Mouse (Mus musculus) forebrain, embryonic 14.5 days (tissue): ENCODE data around the gene Dnaja3. TPM values are rescaled to one million over a fixed set of nuclear protein-coding genes. Genes with fewer than 3 reads are reported as not detected.

Experiments
- ATAC-seq: fragments of 200-750 bp; cut with Nextera tagmentation; 2 replicates; pipeline ENCODE4 v1.8.0; 2017; ENCODE audit warnings: mild to moderate bottlenecking, moderate library complexity
- DNase-seq: peaks from one replicate; pipeline ENCODE4 v3.0.0-alpha.2; 2015; ENCODE audit warnings: low spot score
- H3K27ac ChIP-seq: fragments of 300-500 bp; sonication (generic); 2 replicates; pipeline ENCODE4 v1.5.1; 2014; ENCODE audit warnings: low read depth, mild to moderate bottlenecking, control low read depth, low read length, moderate library complexity
- H3K27me3 ChIP-seq: fragments of 300-500 bp; sonication (generic); replicated peaks from 2 replicates; pipeline ENCODE4 v1.6.1; 2014; ENCODE audit warnings: low read length, control low read depth, mixed read lengths; ENCODE audit not compliant: control insufficient read depth, insufficient read depth
- H3K36me3 ChIP-seq: fragments of 300-500 bp; sonication (generic); 2 replicates; pipeline ENCODE4 v1.6.1; 2014; ENCODE audit warnings: low read length, control low read depth; ENCODE audit not compliant: control insufficient read depth, insufficient read depth
- H3K4me1 ChIP-seq: fragments of 300-500 bp; sonication (generic); 2 replicates; pipeline ENCODE4 v1.6.1; 2014; ENCODE audit warnings: antibody characterized with exemption, low read length, control low read depth; ENCODE audit not compliant: control insufficient read depth, insufficient read depth
- H3K4me2 ChIP-seq: fragments of 300-500 bp; sonication (generic); 2 replicates; pipeline ENCODE4 v1.6.1; 2014; ENCODE audit warnings: mild to moderate bottlenecking, control low read depth, low read length
- H3K4me3 ChIP-seq: fragments of 300-500 bp; sonication (generic); 2 replicates; pipeline ENCODE4 v1.5.1; 2014; ENCODE audit warnings: low read depth, low read length, control low read depth
- H3K9ac ChIP-seq: fragments of 300-500 bp; sonication (generic); 2 replicates; pipeline ENCODE4 v1.6.1; 2014; ENCODE audit warnings: mild to moderate bottlenecking, low read length, control low read depth, moderate library complexity
- H3K9me3 ChIP-seq: fragments of 300-500 bp; sonication (generic); replicated peaks from 2 replicates; pipeline ENCODE4 v1.6.1; 2016; ENCODE audit warnings: low read length, control low read depth, mixed read lengths; ENCODE audit not compliant: control insufficient read depth
- WGBS: fragments of 180-500 bp; shearing (Covaris S2); extraction: QIAGEN DNeasy Blood & Tissue Kit; methylation state at CpG from one replicate; pipeline ENCODE4 v1.1.7; 2014; 5-methylcytosine and 5-hydroxymethylcytosine counted together
- polyA plus RNA-seq: library from polyadenylated mRNA; unstranded; fragments of >200 nt; fragmentation: Nextera tagmentation; extraction: Ambion mirVana; gene quantifications from 2 replicates; pipeline ENCODE4 v1.2.1, GENCODE M21; 2014

Gene Dnaja3
- polyA plus RNA-seq, 1 experiment from 2014 or later, result 39.7 TPM

DNA sequence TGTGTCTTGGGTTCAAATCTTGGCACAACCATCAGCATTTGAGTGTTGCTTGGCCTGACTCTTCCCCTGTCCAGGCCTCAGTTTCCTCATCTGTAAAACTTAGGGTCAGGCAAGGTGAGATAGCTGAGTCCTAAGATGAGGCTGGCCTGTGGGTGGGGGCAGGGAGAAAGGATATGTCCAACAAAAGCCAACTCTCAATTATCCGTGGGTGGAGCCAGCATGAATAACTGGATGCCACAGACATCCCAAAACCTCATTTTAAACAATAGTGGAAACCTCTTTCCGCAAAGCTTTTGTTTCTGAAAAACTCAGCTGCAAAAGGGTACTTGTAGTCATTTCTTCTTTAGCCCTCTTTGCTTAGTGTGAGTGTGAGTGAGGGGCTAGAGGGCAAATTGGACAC, 43.0 kb upstream of the Dnaja3 start:
- H3K4me1 ChIP-seq, result peaks cover 42% of the 10 kb centered on the region
- 33% methylated on average over 2 of the region's 2 CpGs for WGBS
- H3K9me3 ChIP-seq, result no peaks in the 10 kb centered on the region
- H3K27me3 ChIP-seq, result no peaks in the 10 kb centered on the region
- H3K9ac ChIP-seq, result peak overlapping the region; percentile 90
- ATAC-seq (no peak), DNase-seq (no peak)
- H3K36me3 ChIP-seq, result no peaks in the 10 kb centered on the region
- peak overlapping the region; percentile 73; the same call in 1 of the 2 replicates for H3K4me3 ChIP-seq
- no peak overlapping the region for H3K27ac ChIP-seq
- H3K4me2 ChIP-seq, result peak overlapping the region; percentile 93

DNA sequence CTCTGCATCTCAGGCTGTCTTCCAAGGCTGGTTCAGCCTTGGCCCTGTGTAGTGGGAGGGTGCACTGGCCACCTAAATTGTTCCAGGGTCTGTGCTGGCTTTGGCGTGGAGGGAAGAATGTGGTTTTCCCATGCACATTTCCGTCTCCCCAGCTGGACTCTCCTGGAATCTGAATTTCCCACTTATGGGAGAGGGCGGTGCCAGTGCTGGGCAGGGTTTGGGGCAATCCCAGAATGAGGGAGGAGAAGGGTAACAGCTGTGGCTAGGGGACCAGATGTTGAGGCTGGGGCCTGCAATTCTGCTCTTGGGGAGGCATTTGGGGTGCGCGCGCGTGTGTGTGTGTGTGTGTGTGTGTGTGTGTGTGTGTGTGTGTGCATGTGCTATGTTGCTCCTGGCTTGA, 42.5 kb upstream of the Dnaja3 start:
- 0 out of 2 replicates have a peak overlapping the region, but pooled peaks have one; percentile 2 for H3K4me3 ChIP-seq
- WGBS, result 65% methylated on average over 7 of the region's 7 CpGs
- H3K27ac ChIP-seq, result no peak overlapping the region

DNA sequence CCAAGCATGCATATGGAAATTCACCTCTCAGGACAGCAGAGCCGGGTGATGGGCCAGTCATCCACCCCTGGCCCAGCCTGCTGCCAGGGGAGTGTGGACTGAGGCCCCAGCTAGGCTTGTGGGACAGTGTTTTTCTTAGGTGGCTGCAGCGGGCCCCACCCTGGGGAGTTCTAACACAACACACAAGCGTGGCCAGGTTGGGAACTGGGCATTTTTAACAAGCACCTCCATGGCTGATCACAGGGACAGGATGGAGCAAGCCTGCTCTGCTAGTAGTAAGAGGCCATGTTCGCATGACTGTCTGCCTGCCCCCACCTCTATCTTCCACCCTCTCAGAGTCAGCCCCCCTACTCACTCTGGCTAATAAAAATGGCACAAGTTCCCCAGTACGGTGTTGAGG, 41.7 kb upstream of the Dnaja3 start:
- DNase-seq (no peak), ATAC-seq (no peak)
- Histone ChIP-seq H3K4me1 (peaks cover 49% of the 10 kb centered on the region), H3K36me3 (no peaks in the 10 kb centered on the region), H3K27me3 (no peaks in the 10 kb centered on the region), H3K9me3 (no peaks in the 10 kb centered on the region), H3K4me2 (no peak overlapping the region), H3K27ac (no peak overlapping the region), H3K4me3 (no peak overlapping the region), H3K9ac (peak overlapping the region; percentile 13; the same call in 1 of the 2 replicates)
- 66% methylated on average over 5 of the region's 5 CpGs for WGBS

More for the DNA sequence above, 42.5 kb upstream of the Dnaja3 start:
- Histone ChIP-seq H3K9ac (peak overlapping the region; percentile 90), H3K4me1 (peaks cover 45% of the 10 kb centered on the region), H3K4me2 (peak overlapping the region; percentile 93; the same call in 1 of the 2 replicates), H3K27me3 (no peaks in the 10 kb centered on the region), H3K9me3 (no peaks in the 10 kb centered on the region), H3K36me3 (no peaks in the 10 kb centered on the region)
- ATAC-seq (no peak), DNase-seq (no peak)

DNA sequence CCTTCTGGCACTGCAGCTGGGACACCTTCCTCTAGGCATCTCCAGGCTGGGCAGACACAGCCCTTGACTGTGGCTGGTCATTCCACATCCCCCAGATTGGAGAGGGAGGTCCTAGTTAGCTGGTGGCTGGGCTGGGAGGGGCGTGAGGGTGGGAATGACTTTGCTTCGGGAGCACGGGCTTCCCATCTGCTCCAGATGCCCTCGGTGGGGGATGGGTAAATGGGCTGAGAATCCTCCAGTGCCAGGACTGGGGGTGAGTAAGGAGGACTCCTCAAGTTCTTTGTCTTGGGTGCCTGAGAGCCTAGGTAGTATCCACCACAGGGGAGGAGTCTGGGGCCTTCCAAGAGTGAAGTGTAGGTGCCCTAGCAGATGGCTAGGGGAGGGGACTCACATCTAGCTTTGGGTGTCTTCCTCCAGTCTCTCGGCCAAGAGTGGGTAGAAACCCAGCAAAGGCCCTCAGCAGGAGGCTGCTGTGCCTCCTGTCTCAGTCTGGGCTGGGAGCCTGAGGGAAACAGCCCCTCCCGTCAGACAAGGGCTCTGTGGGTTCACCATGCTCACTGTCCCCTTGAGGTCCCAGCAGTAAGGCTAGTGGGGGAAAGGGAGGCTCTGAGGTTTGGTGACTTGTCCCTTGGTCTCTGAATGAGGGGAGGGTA, 40.8 kb upstream of the Dnaja3 start:
- DNase-seq (peak; percentile 33), ATAC-seq (no peak)
- no peak overlapping the region for H3K4me2 ChIP-seq
- 29% methylated on average over 6 of the region's 6 CpGs for WGBS
- no peaks in the 10 kb centered on the region for H3K27me3 ChIP-seq
- H3K9ac ChIP-seq, result 0 out of 2 replicates have a peak overlapping the region, but pooled peaks have one; percentile 29
- H3K4me1 ChIP-seq, result peaks cover 48% of the 10 kb centered on the region
- no peaks in the 10 kb centered on the region for H3K36me3 ChIP-seq
- H3K9me3 ChIP-seq, result no peaks in the 10 kb centered on the region
- peak overlapping the region; percentile 14; the same call in 1 of the 2 replicates for H3K27ac ChIP-seq
- H3K4me3 ChIP-seq, result no peak overlapping the region

DNA sequence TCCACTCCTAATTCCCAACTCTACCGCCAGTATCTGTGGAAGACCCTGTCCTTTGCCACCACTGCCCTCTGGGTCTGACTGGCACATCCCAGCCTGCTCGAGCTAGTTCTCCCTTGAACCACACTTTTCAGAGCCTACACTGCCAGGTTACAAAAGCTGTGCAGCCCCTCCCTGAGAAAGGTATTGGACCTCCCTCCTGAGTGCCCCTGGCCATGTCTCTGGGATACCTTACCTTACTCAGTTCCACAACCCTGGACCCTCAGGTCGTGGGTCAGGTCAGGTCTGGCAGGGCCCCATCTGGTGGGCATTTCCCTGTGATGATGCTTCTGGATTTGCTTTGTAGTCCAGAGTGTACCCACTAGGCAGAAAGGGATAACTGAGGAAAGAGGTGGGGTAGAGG, 40.2 kb upstream of the Dnaja3 start:
- no peak overlapping the region for H3K4me2 ChIP-seq
- ATAC-seq, result no peak
- H3K9ac ChIP-seq, result no peak overlapping the region
- peaks cover 48% of the 10 kb centered on the region for H3K4me1 ChIP-seq
- no peaks in the 10 kb centered on the region for H3K36me3 ChIP-seq
- H3K27me3 ChIP-seq, result no peaks in the 10 kb centered on the region
- WGBS, result 88% methylated on average over 3 of the region's 3 CpGs
- no peak overlapping the region for H3K27ac ChIP-seq
- no peak for DNase-seq
- H3K9me3 ChIP-seq, result no peaks in the 10 kb centered on the region
- H3K4me3 ChIP-seq, result no peak overlapping the region

DNA sequence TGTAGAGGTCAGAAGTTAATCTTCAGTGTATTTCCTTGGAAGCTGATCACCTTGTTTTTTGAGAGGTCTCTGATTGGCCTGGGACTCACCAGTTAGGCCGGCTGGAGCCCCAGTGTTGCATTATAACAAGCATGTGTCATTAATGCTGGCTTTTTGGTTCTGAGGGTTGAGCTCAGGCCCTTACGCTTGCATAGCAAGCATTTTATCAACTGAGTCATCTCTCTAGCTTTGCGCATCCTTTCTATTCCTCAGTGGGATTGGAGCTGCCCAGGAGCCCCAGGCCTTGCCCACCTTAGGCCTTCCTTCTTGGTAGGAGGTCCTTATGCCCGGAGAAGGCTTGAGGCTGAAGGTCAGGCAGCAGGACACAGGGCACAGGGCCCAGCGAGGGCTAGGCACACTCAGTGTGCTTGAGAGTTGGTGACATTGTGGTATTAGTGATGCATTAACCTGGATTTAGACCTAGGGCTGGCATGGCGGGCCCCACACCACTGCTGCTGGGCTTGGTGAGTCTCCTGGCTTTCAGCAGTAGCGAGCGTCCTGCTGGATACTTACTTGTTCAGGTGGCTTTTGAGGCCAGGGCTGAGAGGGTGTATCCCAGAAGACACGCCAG, 39.0 kb upstream of the Dnaja3 start:
- WGBS, result 83% methylated on average over 9 of the region's 9 CpGs

DNA sequence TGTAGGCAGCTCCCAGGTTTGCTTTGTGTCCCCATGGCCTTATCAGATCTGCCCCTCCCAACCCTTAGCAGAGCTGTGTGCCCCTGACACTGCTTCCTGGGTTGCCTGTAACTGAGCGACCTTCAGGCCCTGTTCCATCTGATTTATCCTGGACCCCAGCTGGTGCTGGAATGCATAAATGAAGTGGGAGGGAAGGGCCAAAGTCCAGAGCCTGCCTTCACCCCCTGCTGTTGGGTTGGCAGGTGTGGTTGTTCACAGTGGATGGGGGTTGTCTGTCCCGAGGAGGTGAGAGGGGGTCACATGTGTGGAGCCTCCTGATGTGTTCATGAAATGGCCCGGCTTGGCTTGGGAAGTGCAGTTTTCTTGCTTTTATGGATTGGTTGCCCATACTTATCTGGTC, 37.6 kb upstream of the Dnaja3 start:
- DNase-seq, result no peak
- no peak overlapping the region for H3K4me3 ChIP-seq
- H3K4me2 ChIP-seq, result no peak overlapping the region
- H3K4me1 ChIP-seq, result peaks cover 43% of the 10 kb centered on the region
- H3K9me3 ChIP-seq, result no peaks in the 10 kb centered on the region
- H3K27me3 ChIP-seq, result no peaks in the 10 kb centered on the region
- ATAC-seq, result no peak
- H3K27ac ChIP-seq, result peak overlapping the region; percentile 21; the same call in 1 of the 2 replicates
- H3K36me3 ChIP-seq, result no peaks in the 10 kb centered on the region
- no peak overlapping the region for H3K9ac ChIP-seq
- 27% methylated on average over 3 of the region's 3 CpGs for WGBS

More for the DNA sequence above, 39.0 kb upstream of the Dnaja3 start:
- ATAC-seq (no peak), DNase-seq (no peak)
- Histone ChIP-seq H3K36me3 (no peaks in the 10 kb centered on the region), H3K9me3 (no peaks in the 10 kb centered on the region), H3K4me2 (no peak overlapping the region), H3K4me3 (no peak overlapping the region), H3K27ac (no peak overlapping the region), H3K27me3 (no peaks in the 10 kb centered on the region), H3K4me1 (peaks cover 48% of the 10 kb centered on the region), H3K9ac (no peak overlapping the region)

DNA sequence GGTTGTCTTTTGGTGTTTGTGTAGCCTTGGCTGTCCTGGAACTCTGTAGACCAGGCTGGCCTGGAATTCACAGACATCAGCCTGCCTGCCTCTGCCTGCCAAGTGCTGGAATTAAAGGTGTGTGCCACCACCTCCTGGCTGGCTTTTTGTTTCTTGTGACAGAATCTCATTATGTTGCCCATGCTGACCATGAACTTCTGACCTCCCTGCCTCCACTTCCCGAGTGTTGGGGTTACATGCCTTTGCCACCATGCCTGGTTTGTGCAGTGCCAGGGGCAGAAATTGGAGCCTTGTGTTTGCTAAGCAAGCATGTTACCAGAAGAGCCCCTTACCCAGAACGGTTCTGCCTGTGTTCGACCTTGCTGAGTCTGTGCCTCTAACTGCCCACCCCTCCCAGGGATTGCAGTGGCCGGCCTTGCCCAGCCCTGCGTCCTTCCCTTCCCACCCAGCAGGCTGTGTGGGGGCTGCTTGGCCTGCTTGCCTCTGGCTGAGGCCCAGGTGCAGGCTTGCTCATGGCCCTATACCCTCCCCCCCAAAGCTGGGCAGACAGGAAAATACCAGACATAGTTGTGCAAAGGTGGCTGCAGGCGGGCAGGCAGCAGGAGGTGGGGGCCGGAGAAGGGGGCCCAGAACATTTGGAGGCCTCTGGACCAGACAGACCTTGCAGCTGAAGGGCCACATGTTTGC, 36.9 kb upstream of the Dnaja3 start:
- ATAC-seq (no peak), DNase-seq (no peak)
- Histone ChIP-seq H3K9me3 (no peaks in the 10 kb centered on the region), H3K4me3 (no peak overlapping the region), H3K4me2 (no peak overlapping the region), H3K27me3 (no peaks in the 10 kb centered on the region), H3K36me3 (no peaks in the 10 kb centered on the region), H3K9ac (no peak overlapping the region), H3K27ac (no peak overlapping the region), H3K4me1 (peaks cover 38% of the 10 kb centered on the region)
- 32% methylated on average over 7 of the region's 7 CpGs for WGBS
